20 mouse cellular contexts compared by ENCODE assay signal in genomic region chr4:152292102-152292765, GRCm38 (mm10). TPM values are rescaled to one million over a fixed set of nuclear protein-coding genes. Genes with fewer than 3 reads are reported as not detected.
DNase-seq lines count a peak whose midpoint lies in the region; ATAC-seq and TF ChIP-seq lines count a peak whose summit lies in the region.
"Had no signal": no experiment of that assay in that cellular context is flagged by ENCODE, and none has a peak within 500 bp of the region (broad histone marks: within the 10 kb centered on the region; RNA-seq: fewer than 3 reads in every experiment).

No protein-coding gene starts in this region.

- peaks cover 89% of the 10 kb centered on the region for H3K27me3 ChIP-seq in midbrain, embryonic 12.5 days
- peaks cover 78% of the 10 kb centered on the region for H3K27me3 ChIP-seq in midbrain, embryonic 14.5 days (ENCODE audit: control insufficient read depth, insufficient read depth, low read length)
- peaks cover 76% of the 10 kb centered on the region for H3K27me3 ChIP-seq in hindbrain, embryonic 15.5 days
- H3K27me3 ChIP-seq in neural tube, embryonic 14.5 days (ENCODE audit: control insufficient read depth, insufficient read depth, low read length): peaks cover 40% of the 10 kb centered on the region
- peaks cover 9% of the 10 kb centered on the region; the same call in 1 of the 2 replicates for H3K27me3 ChIP-seq in heart, adult 2 months (ENCODE audit: control insufficient read depth, insufficient read depth, low read length)
- peaks cover 59% of the 10 kb centered on the region for H3K27me3 ChIP-seq in heart, embryonic 11.5 days (ENCODE audit: control insufficient read depth, insufficient read depth, low read length)

- H3K4me3 ChIP-seq in midbrain, embryonic 12.5 days: no peak overlapping the region
- no peak overlapping the region for H3K4me3 ChIP-seq in midbrain, embryonic 14.5 days (replicated peaks; ENCODE audit: low read depth, low read length)
- no peak overlapping the region for H3K4me3 ChIP-seq in hindbrain, embryonic 15.5 days
- no peak overlapping the region for H3K4me3 ChIP-seq in neural tube, embryonic 14.5 days (ENCODE audit: low read depth, low read length)
- H3K4me3 ChIP-seq in heart, adult 2 months: no peak overlapping the region
- no peak overlapping the region for H3K4me3 ChIP-seq in heart, embryonic 11.5 days (ENCODE audit: low read depth, low read length)
- H3K4me3 ChIP-seq: heart, embryonic 12.5 days; stomach, embryonic 15.5 days had no signal

- ATAC-seq in midbrain, embryonic 12.5 days (ENCODE audit: low FRiP score, low read depth): no peak
- ATAC-seq in midbrain, embryonic 14.5 days (ENCODE audit: low FRiP score, low TSS enrichment): no peak
- ATAC-seq in hindbrain, embryonic 15.5 days (ENCODE audit: low FRiP score, low read depth): no peak
- ATAC-seq in neural tube, embryonic 14.5 days (ENCODE audit: low read depth): 0 out of 2 replicates have a peak, but pooled peaks have one; percentile 10
- ATAC-seq in heart, embryonic 11.5 days (replicated peaks; ENCODE audit: insufficient number of reproducible peaks, low FRiP score, low TSS enrichment): no peak

- WGBS in midbrain, embryonic 12.5 days: 8% methylated on average over 12 of the region's 12 CpGs
- 2% methylated on average over 12 of the region's 12 CpGs for WGBS in midbrain, embryonic 14.5 days
- WGBS in hindbrain, embryonic 15.5 days: 12% methylated on average over 12 of the region's 12 CpGs
- 4% methylated on average over 12 of the region's 12 CpGs for WGBS in neural tube, embryonic 14.5 days
- WGBS in heart, adult 2 months: 57% methylated on average over 12 of the region's 12 CpGs
- WGBS in heart, embryonic 11.5 days (ENCODE audit: insufficient replicate concordance): 45% methylated on average over 12 of the region's 12 CpGs

- H3K9ac ChIP-seq in midbrain, embryonic 12.5 days (replicated peaks): 0 out of 2 replicates have a peak overlapping the region, but pooled peaks have one; percentile 20
- H3K9ac ChIP-seq in midbrain, embryonic 14.5 days (replicated peaks; ENCODE audit: low read length): no peak overlapping the region
- no peak overlapping the region for H3K9ac ChIP-seq in hindbrain, embryonic 15.5 days
- no peak overlapping the region for H3K9ac ChIP-seq in neural tube, embryonic 14.5 days (replicated peaks; ENCODE audit: low read depth, low read length)
- no peak overlapping the region for H3K9ac ChIP-seq in heart, adult 2 months (ENCODE audit: low read depth, low read length)
- no peak overlapping the region for H3K9ac ChIP-seq in heart, embryonic 11.5 days (ENCODE audit: low read depth, low read length)
- H3K9ac ChIP-seq: heart, embryonic 12.5 days; lung, embryonic 14.5 days; stomach, embryonic 15.5 days had no signal

- H3K4me1 ChIP-seq in midbrain, embryonic 12.5 days: peaks cover 64% of the 10 kb centered on the region
- H3K4me1 ChIP-seq in midbrain, embryonic 14.5 days (ENCODE audit: control insufficient read depth, insufficient read depth, low read length): peaks cover 38% of the 10 kb centered on the region
- H3K4me1 ChIP-seq in hindbrain, embryonic 15.5 days (replicated peaks): peaks cover 49% of the 10 kb centered on the region
- peaks cover 15% of the 10 kb centered on the region for H3K4me1 ChIP-seq in neural tube, embryonic 14.5 days (ENCODE audit: control insufficient read depth, insufficient read depth, low read length)
- peaks cover 5% of the 10 kb centered on the region for H3K4me1 ChIP-seq in heart, adult 2 months (ENCODE audit: control insufficient read depth, insufficient read depth, low read length)
- peaks cover 12% of the 10 kb centered on the region; the same call in 1 of the 2 replicates for H3K4me1 ChIP-seq in heart, embryonic 11.5 days (ENCODE audit: control insufficient read depth, insufficient read depth, low read length)

- intact Hi-C loops in heart, adult 2 months (cut with DNase I): loop anchor here (10.0 kb wide), 1 partner anchor 267 kb away; the partner anchor contains the start of gene Zbtb48

- H3K27ac ChIP-seq in midbrain, embryonic 12.5 days (replicated peaks): no peak overlapping the region
- no peak overlapping the region for H3K27ac ChIP-seq in midbrain, embryonic 14.5 days (replicated peaks; ENCODE audit: low read depth, low read length)
- H3K27ac ChIP-seq in hindbrain, embryonic 15.5 days (replicated peaks): 0 out of 2 replicates have a peak overlapping the region, but pooled peaks have one; percentile 36
- 0 out of 2 replicates have a peak overlapping the region, but pooled peaks have one; percentile 7 for H3K27ac ChIP-seq in neural tube, embryonic 14.5 days (ENCODE audit: low read depth, low read length)
- no peak overlapping the region for H3K27ac ChIP-seq in heart, adult 2 months
- H3K27ac ChIP-seq in heart, embryonic 11.5 days (ENCODE audit: low read depth, low read length): no peak overlapping the region
- H3K27ac ChIP-seq: stomach, embryonic 15.5 days had no signal

- no peak for TF ChIP-seq POLR2A in heart, adult 2 months (IDR thresholded peaks at IDR 0.05; ENCODE audit: insufficient read depth, low read depth, low read length)

- no peak for TF ChIP-seq CTCF in heart, adult 2 months (IDR thresholded peaks at IDR 0.05)

- no peaks in the 10 kb centered on the region for H3K36me3 ChIP-seq in midbrain, embryonic 12.5 days
- no peaks in the 10 kb centered on the region for H3K36me3 ChIP-seq in midbrain, embryonic 14.5 days (ENCODE audit: control insufficient read depth, insufficient read depth, low read length)
- H3K36me3 ChIP-seq in hindbrain, embryonic 15.5 days: no peaks in the 10 kb centered on the region
- H3K36me3 ChIP-seq in neural tube, embryonic 14.5 days (ENCODE audit: control insufficient read depth, insufficient read depth, low read length): no peaks in the 10 kb centered on the region
- H3K36me3 ChIP-seq in heart, adult 2 months (ENCODE audit: control insufficient read depth, insufficient read depth, low read length): no peaks in the 10 kb centered on the region
- no peaks in the 10 kb centered on the region for H3K36me3 ChIP-seq in heart, embryonic 11.5 days (ENCODE audit: control insufficient read depth, insufficient read depth, low read length)
- H3K36me3 ChIP-seq: heart, embryonic 12.5 days; stomach, embryonic 15.5 days had no signal

- no peaks in the 10 kb centered on the region for H3K9me3 ChIP-seq in midbrain, embryonic 12.5 days
- no peaks in the 10 kb centered on the region for H3K9me3 ChIP-seq in midbrain, embryonic 14.5 days (ENCODE audit: control insufficient read depth, low read length)
- H3K9me3 ChIP-seq in hindbrain, embryonic 15.5 days: no peaks in the 10 kb centered on the region
- H3K9me3 ChIP-seq in neural tube, embryonic 14.5 days (ENCODE audit: control insufficient read depth, low read length): no peaks in the 10 kb centered on the region
- no peaks in the 10 kb centered on the region for H3K9me3 ChIP-seq in heart, embryonic 11.5 days (replicated peaks; ENCODE audit: control insufficient read depth, low read length)
- H3K9me3 ChIP-seq: heart, embryonic 12.5 days; stomach, embryonic 15.5 days had no signal

- no peak for DNase-seq in midbrain, embryonic 14.5 days
- DNase-seq in adipocyte (ENCODE audit: low spot score): peak; percentile 39
- no peak for DNase-seq in heart, adult 2 months
- DNase-seq: cerebellum, adult 8-10 months; gastrocnemius, postnatal 25 days; heart, postnatal 36 days; kidney, adult 18-20 months; kidney, postnatal 25 days; lung, embryonic 14.5 days; spleen, adult 18-20 months; thymus, postnatal 14 days had no signal

- no peaks in the 10 kb centered on the region for H3K79me2 ChIP-seq in heart, adult 2 months (replicated peaks; ENCODE audit: control insufficient read depth, insufficient read depth, low read length)

- H3K4me2 ChIP-seq in midbrain, embryonic 12.5 days (replicated peaks): peak overlapping the region; percentile 22
- H3K4me2 ChIP-seq in midbrain, embryonic 14.5 days (ENCODE audit: low read length): no peak overlapping the region; the same call in 1 of the 2 replicates
- no peak overlapping the region for H3K4me2 ChIP-seq in hindbrain, embryonic 15.5 days
- no peak overlapping the region for H3K4me2 ChIP-seq in neural tube, embryonic 14.5 days (ENCODE audit: low read depth, low read length)
- H3K4me2 ChIP-seq in heart, embryonic 11.5 days: no peak overlapping the region
- H3K4me2 ChIP-seq: heart, embryonic 12.5 days; lung, embryonic 14.5 days; stomach, embryonic 15.5 days had no signal

- no peak for TF ChIP-seq EP300 in heart, adult 2 months (IDR thresholded peaks at IDR 0.05; ENCODE audit: insufficient read depth, low read depth, low read length)

RNA-seq across cellular contexts. Expression of gene Hes3, which starts 0.8 kb away (rescaled TPM):
- polyA plus RNA-seq in midbrain, embryonic 12.5 days (2016; fragmentation: Nextera tagmentation; extraction: Ambion mirVana): 4.0 and 5.2 TPM in 2 replicates
- 0.39 and 1.2 TPM in 2 replicates for polyA plus RNA-seq in midbrain, embryonic 14.5 days (2014; fragmentation: Nextera tagmentation; extraction: Ambion mirVana)
- polyA plus RNA-seq in hindbrain, embryonic 15.5 days (2015; fragmentation: Nextera tagmentation; extraction: Ambion mirVana): 0.47 and 3.0 TPM in 2 replicates
- 0.36 and 0.68 TPM in 2 replicates for polyA plus RNA-seq in neural tube, embryonic 14.5 days (2014; fragmentation: Nextera tagmentation; extraction: Ambion mirVana)
- not detected for total RNA-seq in heart, adult 2 months (2021)
- not detected in 2 replicates for polyA plus RNA-seq in heart, adult 2 months (2012; rRNA removed)
- polyA plus RNA-seq in heart, embryonic 11.5 days (2014; fragmentation: Nextera tagmentation; extraction: Ambion mirVana): not detected in 2 replicates
- total RNA-seq: adrenal gland, adult 18-20 months; gastrocnemius, postnatal 25 days; heart, postnatal 36 days; layer of hippocampus, postnatal 25 days; liver, adult 2 months had no signal
- polyA plus RNA-seq: heart, embryonic 12.5 days; liver, adult 2 months; lung, embryonic 14.5 days; stomach, embryonic 15.5 days had no signal

RNA-seq across cellular contexts. Expression of gene Icmt, which starts 4.8 kb away (rescaled TPM):
- 22.6 and 24.5 TPM in 2 replicates for polyA plus RNA-seq in midbrain, embryonic 12.5 days (2016; fragmentation: Nextera tagmentation; extraction: Ambion mirVana)
- polyA plus RNA-seq in midbrain, embryonic 14.5 days (2014; fragmentation: Nextera tagmentation; extraction: Ambion mirVana): 14.9 and 23.7 TPM in 2 replicates
- polyA plus RNA-seq in hindbrain, embryonic 15.5 days (2015; fragmentation: Nextera tagmentation; extraction: Ambion mirVana): 18.3 and 22.2 TPM in 2 replicates
- polyA plus RNA-seq in neural tube, embryonic 14.5 days (2014; fragmentation: Nextera tagmentation; extraction: Ambion mirVana): 16.6 and 24.9 TPM in 2 replicates
- 10 to 100 TPM; 26.4 to 28.2 TPM for total RNA-seq in heart, adult 2 months (2021)
- 17.7 and 27.2 TPM in 2 replicates for polyA plus RNA-seq in heart, adult 2 months (2012; rRNA removed)
- 15.9 and 22.6 TPM in 2 replicates for polyA plus RNA-seq in heart, embryonic 11.5 days (2014; fragmentation: Nextera tagmentation; extraction: Ambion mirVana)

RNA-seq across cellular contexts. Expression of gene Gpr153, which starts 18.2 kb away (rescaled TPM):
- 12.3 and 15.4 TPM in 2 replicates for polyA plus RNA-seq in midbrain, embryonic 12.5 days (2016; fragmentation: Nextera tagmentation; extraction: Ambion mirVana)
- polyA plus RNA-seq in midbrain, embryonic 14.5 days (2014; fragmentation: Nextera tagmentation; extraction: Ambion mirVana): 14.0 and 15.2 TPM in 2 replicates
- 18.4 and 21.7 TPM in 2 replicates for polyA plus RNA-seq in hindbrain, embryonic 15.5 days (2015; fragmentation: Nextera tagmentation; extraction: Ambion mirVana)
- polyA plus RNA-seq in neural tube, embryonic 14.5 days (2014; fragmentation: Nextera tagmentation; extraction: Ambion mirVana): 18.5 and 19.3 TPM in 2 replicates
- total RNA-seq in heart, adult 2 months (2021): 10 to 100 TPM in 1 of 2 experiments, 1 to 10 TPM in 1; 8.6 to 11.9 TPM
- 18.0 and 24.0 TPM in 2 replicates for polyA plus RNA-seq in heart, adult 2 months (2012; rRNA removed)
- 7.8 and 9.0 TPM in 2 replicates for polyA plus RNA-seq in heart, embryonic 11.5 days (2014; fragmentation: Nextera tagmentation; extraction: Ambion mirVana)

RNA-seq across cellular contexts. Expression of gene Rnf207, which starts 26.6 kb away (rescaled TPM):
- polyA plus RNA-seq in midbrain, embryonic 12.5 days (2016; fragmentation: Nextera tagmentation; extraction: Ambion mirVana): 2.7 and 2.8 TPM in 2 replicates
- 4.2 and 6.9 TPM in 2 replicates for polyA plus RNA-seq in midbrain, embryonic 14.5 days (2014; fragmentation: Nextera tagmentation; extraction: Ambion mirVana)
- polyA plus RNA-seq in hindbrain, embryonic 15.5 days (2015; fragmentation: Nextera tagmentation; extraction: Ambion mirVana): 8.6 and 8.8 TPM in 2 replicates
- 5.9 and 8.4 TPM in 2 replicates for polyA plus RNA-seq in neural tube, embryonic 14.5 days (2014; fragmentation: Nextera tagmentation; extraction: Ambion mirVana)
- total RNA-seq in heart, adult 2 months (2021): 10 to 100 TPM; 34.5 to 47.7 TPM
- 155 and 167 TPM in 2 replicates for polyA plus RNA-seq in heart, adult 2 months (2012; rRNA removed)
- polyA plus RNA-seq in heart, embryonic 11.5 days (2014; fragmentation: Nextera tagmentation; extraction: Ambion mirVana): 27.4 and 27.5 TPM in 2 replicates
- total RNA-seq: gastrocnemius, postnatal 25 days; liver, adult 2 months had no signal

RNA-seq across cellular contexts. Expression of gene Rpl22, which starts 33.3 kb away (rescaled TPM):
- polyA plus RNA-seq in midbrain, embryonic 12.5 days (2016; fragmentation: Nextera tagmentation; extraction: Ambion mirVana): 264 and 283 TPM in 2 replicates
- polyA plus RNA-seq in midbrain, embryonic 14.5 days (2014; fragmentation: Nextera tagmentation; extraction: Ambion mirVana): 165 and 174 TPM in 2 replicates
- 135 and 176 TPM in 2 replicates for polyA plus RNA-seq in hindbrain, embryonic 15.5 days (2015; fragmentation: Nextera tagmentation; extraction: Ambion mirVana)
- polyA plus RNA-seq in neural tube, embryonic 14.5 days (2014; fragmentation: Nextera tagmentation; extraction: Ambion mirVana): 150 and 173 TPM in 2 replicates
- 100 to 1,000 TPM; 242 to 276 TPM for total RNA-seq in heart, adult 2 months (2021)
- polyA plus RNA-seq in heart, adult 2 months (2012; rRNA removed): 40.9 and 76.8 TPM in 2 replicates
- polyA plus RNA-seq in heart, embryonic 11.5 days (2014; fragmentation: Nextera tagmentation; extraction: Ambion mirVana): 285 and 300 TPM in 2 replicates

Comparison
In these comparisons a context has a peak if more than half of its experiments do, and no peak if none do; other contexts are left out.
1. H3K27ac ChIP-seq: peak in hindbrain, embryonic 15.5 days (single experiment) and neural tube, embryonic 14.5 days (single experiment); none in midbrain, embryonic 12.5 days (single experiment), midbrain, embryonic 14.5 days (single experiment), heart, adult 2 months (single experiment) and heart, embryonic 11.5 days (single experiment).